Mouse (Mus musculus) lung, adult 2 months (tissue): ENCODE measurements around the gene Rbmx2. TPM values are rescaled to one million over a fixed set of nuclear protein-coding genes. Genes with fewer than 3 reads are reported as not detected.

Experiments used
- DNase-seq: peaks from one replicate; pipeline ENCODE4 v3.0.0; 2022
- H3K4me1 ChIP-seq: fragments of 200-500 bp; 2 replicates; pipeline ENCODE4 v1.6.1; 2011; ENCODE audit warnings: low read length; ENCODE audit not compliant: control insufficient read depth, insufficient read depth
- H3K4me3 ChIP-seq: fragments of 200-500 bp; replicated peaks from 2 replicates; pipeline ENCODE3; 2011; ENCODE audit warnings: low read depth, mild to moderate bottlenecking, control low read depth, low read length; ENCODE audit errors: extremely low read depth
- CTCF ChIP-seq: fragments of 200-500 bp; IDR thresholded peaks from 2 replicates; pipeline ENCODE4 v1.5.1; 2011; ENCODE audit warnings: mild to moderate bottlenecking, low read length, control low read depth; ENCODE audit not compliant: insufficient read depth
- POLR2A ChIP-seq: fragments of 200-500 bp; IDR thresholded peaks from 2 replicates; pipeline ENCODE4 v1.6.1; 2011; ENCODE audit warnings: low read depth, mild to moderate bottlenecking, control low read depth, low read length, borderline replicate concordance; ENCODE audit errors: extremely low read depth
- WGBS: fragments of 180-500 bp; shearing (Covaris S2); methylation state at CpG from one replicate; pipeline ENCODE4 v1.1.7; 2018; 5-methylcytosine and 5-hydroxymethylcytosine counted together
- polyA plus RNA-seq: library from polyadenylated mRNA; depleted of rRNA; stranded (reverse); fragments of >200 nt; gene quantifications from 2 replicates; pipeline ENCODE4 v1.2.3, GENCODE M21; 2012; rRNA removed

Rbmx2 gene
- polyA plus RNA-seq, 1 experiment, result 2.0 TPM

DNA sequence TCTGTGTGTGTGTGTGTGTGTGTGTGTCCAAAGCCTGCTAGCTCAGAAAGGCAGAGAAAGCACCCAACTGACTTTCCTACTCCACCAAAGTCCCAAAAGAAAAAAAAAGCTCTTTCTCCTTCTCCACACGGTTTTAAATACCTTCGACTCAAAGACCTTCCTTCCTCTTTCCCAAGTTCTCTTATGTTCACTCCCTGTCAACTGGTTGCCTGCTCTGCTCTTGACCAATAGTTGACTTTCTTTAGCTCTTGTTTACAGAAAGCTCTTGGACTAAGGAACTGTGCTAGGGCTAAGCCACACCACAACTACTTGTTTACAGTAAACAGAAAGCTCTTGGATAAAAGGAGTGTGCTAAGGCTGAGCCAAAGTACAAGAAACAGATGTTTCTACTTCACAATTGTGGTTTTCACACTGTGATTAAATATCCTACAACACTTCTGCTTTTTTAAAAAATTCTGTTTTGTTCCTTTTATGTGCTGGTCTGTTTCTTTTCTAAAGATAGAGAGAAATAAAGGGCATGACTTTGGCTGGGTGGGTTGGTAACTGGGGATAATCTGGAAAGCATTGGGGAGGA lies 60.0 kb downstream of the Rbmx2 start:
- WGBS, result 53% methylated on average over 2 of the region's 2 CpGs

More for the DNA sequence above, 60.0 kb downstream of the Rbmx2 start:
- Histone ChIP-seq H3K4me3 (no peak overlapping the region), H3K4me1 (no peaks in the 10 kb centered on the region)
- DNase-seq, result no peak
- TF ChIP-seq POLR2A (no peak), CTCF (no peak)

Other genes starting within 250 kb of the Rbmx2 start
- gene Elf4, start 231.9 kb upstream of the Rbmx2 start, polyA plus RNA-seq, result 15.9 and 16.8 TPM in 2 replicates
- gene Aifm1, start 181.4 kb upstream of the Rbmx2 start, polyA plus RNA-seq, result 4.3 and 10.6 TPM in 2 replicates
- gene Rab33a, start 175.7 kb upstream of the Rbmx2 start, polyA plus RNA-seq, result 0.61 and 0.83 TPM in 2 replicates
- 1.9 and 4.1 TPM in 2 replicates for gene Zfp280c, start 100.5 kb upstream of the Rbmx2 start, polyA plus RNA-seq
- 2.0 and 2.8 TPM in 2 replicates for gene Slc25a14, start 71.6 kb upstream of the Rbmx2 start, polyA plus RNA-seq
- not detected in 2 replicates for gene Gpr119, start 20.5 kb upstream of the Rbmx2 start, polyA plus RNA-seq
- not detected in 2 replicates for gene Gm595, start 182.7 kb downstream of the Rbmx2 start, polyA plus RNA-seq